Mouse (Mus musculus): Measurements from ENCODE around the gene Prss46. TPM values are rescaled to one million over a fixed set of nuclear protein-coding genes. Genes with fewer than 3 reads are reported as not detected.

The Prss46 gene
- polyA plus RNA-seq (2012; rRNA removed) = not detected in 2 replicates

DNA sequence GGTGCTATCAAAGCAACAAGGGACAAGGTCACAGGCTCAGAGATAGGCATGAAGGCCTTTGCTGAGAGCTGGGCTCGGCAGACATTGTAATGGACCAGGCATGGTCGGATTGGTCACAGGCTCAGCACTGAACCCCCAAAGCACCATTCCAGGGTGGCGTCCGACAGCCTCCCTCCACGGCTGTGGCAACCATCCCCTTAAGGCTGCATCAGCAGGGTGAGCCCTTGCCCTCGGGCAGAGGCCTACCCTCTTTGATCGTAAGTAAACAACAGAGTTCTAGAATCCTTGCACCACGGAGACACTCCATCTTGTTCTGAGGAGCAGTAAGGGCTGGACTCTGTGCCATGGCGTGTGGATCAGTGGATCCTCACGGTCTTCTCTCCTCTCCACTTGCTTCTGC is at the start of gene Prss46:
Gene Prss46 (plus strand): TSS at position 301 of the 400 bp plus-strand sequence.

DNA sequence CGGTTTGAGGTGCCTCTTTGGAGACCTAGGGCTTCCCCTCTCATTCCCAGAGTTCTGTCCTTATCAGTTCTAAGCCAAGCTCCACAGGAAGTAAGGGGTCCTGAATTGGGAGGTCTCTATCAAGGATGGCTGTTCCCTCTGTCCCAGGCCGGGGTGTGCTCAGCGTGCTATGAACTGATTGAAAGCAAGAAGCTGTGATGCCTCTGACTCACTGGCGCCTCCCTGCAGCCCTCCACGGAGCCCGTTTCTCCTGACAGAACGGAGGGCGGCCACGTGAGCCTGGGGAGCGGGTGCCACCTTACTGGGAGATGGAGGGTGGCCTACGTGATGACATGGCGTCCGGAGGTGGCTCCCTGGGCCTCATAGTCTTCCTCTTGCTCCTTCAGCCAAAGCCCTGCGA is 46.4 kb upstream of the Prss46 start, which contains the start of gene Prss42:
Gene Prss42 (plus strand): TSS at position 301 of the 400 bp plus-strand sequence.

DNA sequence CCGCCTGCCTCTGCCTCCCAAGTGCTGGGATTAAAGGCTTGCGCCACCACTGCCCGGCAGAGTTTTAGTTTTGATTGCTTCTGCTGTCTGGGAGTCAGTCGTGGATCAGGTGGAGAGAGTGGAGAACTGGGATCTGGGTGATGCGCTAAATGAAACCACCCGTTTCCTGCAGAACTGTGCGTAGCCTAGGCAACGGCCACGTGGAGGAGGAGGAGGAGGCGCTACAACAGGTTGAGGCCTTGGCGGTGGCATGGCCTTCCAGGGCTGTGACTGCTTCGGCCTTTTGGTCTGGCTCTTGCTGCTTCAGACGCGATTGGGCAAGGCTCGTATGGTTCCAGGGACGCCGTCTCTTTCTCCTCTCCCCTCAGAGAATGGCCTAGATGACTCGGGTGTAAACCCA is 30.5 kb upstream of the Prss46 start, which contains the start of gene Prss44:
Gene Prss44 (plus strand): TSS at position 206 of the 400 bp plus-strand sequence.

DNA sequence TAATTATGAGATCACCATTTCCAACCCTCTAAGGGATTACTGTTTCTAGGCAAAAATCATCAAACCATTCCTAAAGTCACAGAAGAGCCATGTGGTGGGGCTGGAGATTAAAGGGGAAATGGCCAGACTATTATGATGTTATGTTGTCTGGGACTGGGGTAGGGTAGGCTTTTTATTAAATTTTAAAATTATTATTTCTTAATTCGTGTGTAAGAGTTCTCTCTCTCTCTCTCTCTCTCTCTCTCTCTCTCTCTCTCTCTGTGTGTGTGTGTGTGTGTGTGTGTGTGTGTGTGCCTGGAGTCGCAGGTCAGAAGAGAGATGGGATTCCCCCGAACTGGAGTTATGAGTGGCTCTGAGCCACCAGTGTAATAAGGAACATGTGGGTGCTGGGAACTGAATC is 17.9 kb upstream of the Prss46 start, which contains the start of gene Prss43:
Gene Prss43 (plus strand): TSS at position 301 of the 400 bp plus-strand sequence.

DNA sequence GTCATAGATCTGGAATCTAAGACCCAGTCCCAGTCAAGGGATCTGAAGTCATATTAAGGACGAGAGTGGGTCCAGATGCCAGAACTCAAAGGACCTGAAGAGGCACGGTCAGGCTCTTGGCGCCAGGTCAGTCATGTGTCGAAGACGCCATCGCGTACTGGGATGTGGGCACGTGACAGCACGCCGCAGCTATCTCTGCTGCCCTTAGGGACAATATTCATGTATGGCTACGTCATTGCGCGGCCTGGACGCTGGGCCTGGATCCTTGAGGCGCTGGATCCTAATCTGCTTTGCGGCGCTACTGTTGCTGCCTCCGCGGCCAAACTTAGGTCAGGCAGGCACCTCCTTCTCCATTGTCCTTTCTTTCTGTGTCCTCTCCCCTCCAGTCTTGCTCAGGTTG is 9.9 kb upstream of the Prss46 start, which contains the start of gene Prss45:
Gene Prss45 (plus strand): TSS at position 178 of the 400 bp plus-strand sequence.

DNA sequence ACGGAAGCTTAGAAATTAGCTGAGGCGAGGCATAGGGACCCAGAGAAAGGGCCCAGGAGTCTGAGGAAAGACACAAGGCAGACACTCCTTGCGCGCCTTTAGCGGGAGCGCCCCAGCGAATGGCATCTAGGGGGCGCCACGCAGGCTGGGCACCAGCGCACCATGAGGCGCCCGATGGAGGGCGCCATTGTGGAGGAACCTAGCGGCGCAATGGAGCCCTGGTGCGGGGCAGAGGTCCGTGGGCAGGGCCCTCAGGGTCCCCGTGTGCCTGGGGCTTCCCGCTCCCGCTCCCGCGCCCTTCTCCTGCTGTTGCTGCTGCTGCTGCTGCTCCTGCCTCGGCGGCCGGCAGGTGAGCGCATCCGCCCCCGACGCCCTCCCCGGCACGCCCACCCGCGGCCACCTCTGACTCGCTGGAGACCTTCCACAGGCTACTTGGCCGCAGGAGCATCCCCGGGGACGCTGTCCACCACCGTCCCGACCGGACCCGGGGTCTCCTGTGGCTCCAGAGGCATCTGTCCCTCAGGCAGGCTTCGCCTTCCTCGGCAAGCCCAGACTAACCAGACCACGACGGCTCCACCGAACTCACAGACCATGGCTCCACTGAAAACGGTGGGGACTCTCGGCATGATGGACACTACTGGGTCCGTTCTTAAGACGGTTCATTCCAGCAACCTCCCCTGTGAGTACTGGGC is 13.6 kb downstream of the Prss46 start, which contains the start of gene Prss50:
Gene Prss50 (plus strand): TSS at position 187 of the 692 bp plus-strand sequence.

DNA sequence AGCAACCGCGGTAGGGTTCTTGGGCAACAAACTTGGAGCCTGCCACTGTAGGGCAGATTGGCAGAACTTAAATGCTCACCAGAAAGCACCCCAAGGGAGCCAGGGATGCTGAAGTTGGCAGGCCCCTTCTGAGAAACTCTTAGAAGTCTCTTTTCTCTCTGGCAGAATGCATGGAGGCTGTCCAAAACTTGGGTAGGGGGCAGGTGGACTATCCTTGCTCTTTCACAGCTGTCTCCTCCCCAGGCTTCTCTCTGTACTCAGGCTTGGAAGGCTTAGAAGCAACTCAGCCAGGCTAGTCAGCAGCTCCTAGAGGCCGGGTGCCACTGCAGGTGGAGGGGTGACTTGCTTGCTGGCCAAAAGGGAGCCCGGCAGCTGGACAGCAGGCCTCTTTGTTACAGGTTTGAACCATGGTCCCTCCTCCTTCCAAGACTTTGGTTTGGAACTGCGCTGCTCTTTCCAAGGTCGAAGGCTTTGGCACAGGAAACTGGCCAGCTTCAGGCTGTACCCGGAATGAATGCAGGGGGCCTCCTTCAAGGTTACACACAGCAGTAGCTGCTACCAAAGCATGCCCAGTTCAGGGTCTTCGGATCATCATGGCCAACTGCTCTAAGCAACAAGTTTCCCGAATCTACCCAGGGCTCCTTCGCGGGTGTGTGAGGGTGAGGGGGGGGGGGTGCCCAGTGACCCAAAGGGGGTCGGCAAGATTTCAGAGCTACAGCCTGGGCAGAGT is 35.0 kb downstream of the Prss46 start, which contains the start of gene Als2cl:
Gene Als2cl (plus strand): TSS at position 680 of the 730 bp plus-strand sequence.

DNA sequence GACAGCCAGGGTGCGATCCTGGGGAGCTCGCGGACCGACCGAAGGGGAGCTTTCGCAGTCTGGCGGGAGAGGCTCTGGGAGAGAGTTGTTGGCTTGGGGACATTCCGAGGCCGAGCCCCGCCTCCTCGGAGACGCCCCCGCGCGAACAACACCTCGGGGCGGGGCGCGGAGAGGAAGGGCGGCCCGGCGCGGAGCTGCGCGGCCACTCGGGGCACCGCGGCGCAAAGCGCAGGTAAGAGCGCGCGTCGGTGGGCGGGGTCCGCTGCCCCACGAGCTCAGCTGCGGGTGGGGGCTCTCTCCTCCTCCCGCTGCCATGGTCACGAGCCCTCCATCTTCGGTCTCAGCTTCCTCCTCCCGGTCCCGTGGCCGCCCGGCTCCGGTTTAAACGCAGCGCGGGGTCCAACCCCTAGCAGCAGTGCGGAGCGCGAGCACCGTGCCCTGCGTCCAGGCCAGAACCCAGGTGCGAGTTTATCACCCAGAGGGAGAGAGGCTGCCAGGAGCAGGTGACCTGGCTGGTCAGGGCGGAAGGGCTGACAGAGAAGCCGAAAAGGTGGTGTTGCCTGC is 35.8 kb downstream of the Prss46 start, which contains the start of gene Tmie:
Gene Tmie (minus strand): TSS at position 116 of the 564 bp plus-strand sequence.

Other genes with a start within 250 kb of the Prss46 start
- gene Nradd, start 220.1 kb upstream of the Prss46 start, polyA plus RNA-seq (2012; rRNA removed) = 9.3 and 9.7 TPM in 2 replicates
- gene Nbeal2, start 190.3 kb upstream of the Prss46 start, polyA plus RNA-seq (2012; rRNA removed) = 88.0 and 95.5 TPM in 2 replicates
- gene Ccdc12, start 188.0 kb upstream of the Prss46 start, polyA plus RNA-seq (2012; rRNA removed) = 86.9 and 106 TPM in 2 replicates
- not detected in 2 replicates for gene Myl3, start 102.6 kb upstream of the Prss46 start, polyA plus RNA-seq (2012; rRNA removed)
- 16.5 and 23.0 TPM in 2 replicates for gene Pth1r, start 97.4 kb upstream of the Prss46 start, polyA plus RNA-seq (2012; rRNA removed)
- gene Prss42, start 46.3 kb upstream of the Prss46 start, polyA plus RNA-seq (2012; rRNA removed) = not detected in 2 replicates
- not detected in 2 replicates for gene Prss44, start 30.5 kb upstream of the Prss46 start, polyA plus RNA-seq (2012; rRNA removed)
- gene Prss43, start 17.8 kb upstream of the Prss46 start, polyA plus RNA-seq (2012; rRNA removed) = not detected in 2 replicates
- not detected in 2 replicates for gene Prss45, start 9.9 kb upstream of the Prss46 start, polyA plus RNA-seq (2012; rRNA removed)
- gene Prss50, start 13.5 kb downstream of the Prss46 start, polyA plus RNA-seq (2012; rRNA removed) = not detected in 2 replicates
- gene Als2cl, start 35.4 kb downstream of the Prss46 start, polyA plus RNA-seq (2012; rRNA removed) = 44.7 and 53.9 TPM in 2 replicates
- gene Tmie, start 35.6 kb downstream of the Prss46 start, polyA plus RNA-seq (2012; rRNA removed) = 1.1 and 1.2 TPM in 2 replicates
- gene Fam240a, start 72.4 kb downstream of the Prss46 start, polyA plus RNA-seq (2012; rRNA removed) = not detected in 2 replicates
- not detected in 2 replicates for gene Tdgf1, start 101.7 kb downstream of the Prss46 start, polyA plus RNA-seq (2012; rRNA removed)
- not detected in 2 replicates for gene Lrrc2, start 107.0 kb downstream of the Prss46 start, polyA plus RNA-seq (2012; rRNA removed)
- 1.1 TPM in 2 replicates for gene Rtp3, start 146.1 kb downstream of the Prss46 start, polyA plus RNA-seq (2012; rRNA removed)
- 0.05 and 0.09 TPM in 2 replicates for gene Ltf, start 174.8 kb downstream of the Prss46 start, polyA plus RNA-seq (2012; rRNA removed)
- gene Ccrl2, start 213.0 kb downstream of the Prss46 start, polyA plus RNA-seq (2012; rRNA removed) = 2.6 and 4.4 TPM in 2 replicates

Data from colon, adult 2 months (tissue).